18 mouse cellular contexts compared by ENCODE assay signal in genomic region chr5:100604061-100604460, GRCm38 (mm10). TPM values are rescaled to one million over a fixed set of nuclear protein-coding genes. Genes with fewer than 3 reads are reported as not detected.
DNase-seq lines count a peak whose midpoint lies in the region; ATAC-seq and TF ChIP-seq lines count a peak whose summit lies in the region.
"Had no signal": no experiment of that assay in that cellular context is flagged by ENCODE, and none has a peak within 500 bp of the region (broad histone marks: within the 10 kb centered on the region; RNA-seq: fewer than 3 reads in every experiment).

No protein-coding gene starts in this region.

- no peak for DNase-seq in lung, adult 18-20 months
- DNase-seq in Patski (ENCODE audit: low read depth, low spot score): peak; percentile 89
- DNase-seq in lung, postnatal 36 days: peak; percentile 54
- DNase-seq in thymus, postnatal 10 days (ENCODE audit: low spot score in 2 of 2): no peak
- no peak for DNase-seq in thymus, adult 2 months
- DNase-seq: adrenal gland, adult 2 months; B cell, adult 2 months; cerebellum, postnatal 14 days; heart, postnatal 4 days; right cerebral cortex, postnatal 25 days had no signal

- H3K4me1 ChIP-seq in intestine, embryonic 16.5 days (ENCODE audit: control insufficient read depth, insufficient read depth, low read length): peaks cover 11% of the 10 kb centered on the region
- H3K4me1 ChIP-seq in intestine, embryonic 15.5 days (replicated peaks): peaks cover 18% of the 10 kb centered on the region; the same call in 1 of the 2 replicates
- H3K4me1 ChIP-seq in lung, embryonic 16.5 days (replicated peaks; ENCODE audit: control insufficient read depth, insufficient read depth, low read length): peaks cover 19% of the 10 kb centered on the region
- no peaks in the 10 kb centered on the region for H3K4me1 ChIP-seq in thymus, adult 2 months (replicated peaks; ENCODE audit: control insufficient read depth, insufficient read depth, low read length)
- H3K4me1 ChIP-seq: forebrain, embryonic 15.5 days; midbrain, embryonic 10.5 days; neural tube, embryonic 12.5 days had no signal

- no peaks in the 10 kb centered on the region for H3K9me3 ChIP-seq in intestine, embryonic 16.5 days (ENCODE audit: control insufficient read depth, low read length)
- H3K9me3 ChIP-seq in intestine, embryonic 15.5 days: no peaks in the 10 kb centered on the region
- no peaks in the 10 kb centered on the region for H3K9me3 ChIP-seq in lung, embryonic 16.5 days (ENCODE audit: control insufficient read depth, low read length)
- H3K9me3 ChIP-seq: forebrain, embryonic 15.5 days; limb, embryonic 13.5 days; midbrain, embryonic 10.5 days; neural tube, embryonic 12.5 days had no signal

- POLR2A ChIA-PET in Patski (lab: Charles Lee): interaction anchor here (0.6 to 1.3 kb wide), 3 partner anchors 17 to 37 kb away, joined by 3 to 5 read pairs (median 3); no protein-coding TSS in a partner anchor

- no peak for ATAC-seq in intestine, embryonic 16.5 days
- no peak for ATAC-seq in intestine, embryonic 15.5 days
- 0 out of 2 replicates have a peak, but pooled peaks have one; percentile 14 for ATAC-seq in lung, embryonic 16.5 days (ENCODE audit: low read depth)
- peak; percentile 54 for ATAC-seq in Patski
- ATAC-seq: forebrain, embryonic 15.5 days; hindbrain, postnatal 0 days had no signal

- H3K4me3 ChIP-seq in intestine, embryonic 16.5 days (ENCODE audit: low read length): no peak overlapping the region
- no peak overlapping the region for H3K4me3 ChIP-seq in intestine, embryonic 15.5 days (replicated peaks)
- no peak overlapping the region for H3K4me3 ChIP-seq in lung, embryonic 16.5 days (ENCODE audit: low read length)
- H3K4me3 ChIP-seq in thymus, adult 2 months (ENCODE audit: control insufficient read depth, insufficient read depth, low read length): no peak overlapping the region
- H3K4me3 ChIP-seq: forebrain, embryonic 15.5 days; limb, embryonic 13.5 days; midbrain, embryonic 10.5 days; neural tube, embryonic 12.5 days had no signal

- H3K4me2 ChIP-seq in intestine, embryonic 16.5 days (ENCODE audit: low read depth, low read length): no peak overlapping the region
- no peak overlapping the region for H3K4me2 ChIP-seq in intestine, embryonic 15.5 days (replicated peaks)
- H3K4me2 ChIP-seq in lung, embryonic 16.5 days (ENCODE audit: low read depth, low read length): no peak overlapping the region
- H3K4me2 ChIP-seq: forebrain, embryonic 15.5 days; limb, embryonic 13.5 days; neural tube, embryonic 12.5 days had no signal

- in situ Hi-C loops in Patski (cut with MboI; ENCODE audit: low pct_unique_long_range_greater_than_20kb): no loop called here

- H3K27me3 ChIP-seq in intestine, embryonic 16.5 days (replicated peaks; ENCODE audit: control insufficient read depth, insufficient read depth, low read length): no peaks in the 10 kb centered on the region
- no peaks in the 10 kb centered on the region for H3K27me3 ChIP-seq in intestine, embryonic 15.5 days (replicated peaks)
- no peaks in the 10 kb centered on the region for H3K27me3 ChIP-seq in lung, embryonic 16.5 days (ENCODE audit: control insufficient read depth, insufficient read depth, low read depth, low read length)
- no peaks in the 10 kb centered on the region for H3K27me3 ChIP-seq in Patski
- H3K27me3 ChIP-seq in thymus, adult 2 months (ENCODE audit: control insufficient read depth, insufficient read depth, low read length): no peaks in the 10 kb centered on the region
- H3K27me3 ChIP-seq: forebrain, embryonic 15.5 days; limb, embryonic 13.5 days; neural tube, embryonic 12.5 days had no signal

- CTCF ChIA-PET in Patski (lab: Charles Lee): interaction anchor here (0.8 to 1.6 kb wide), 2 partner anchors 45 to 66 kb away, joined by 3 to 10 read pairs; no protein-coding TSS in a partner anchor

- H3K27ac ChIP-seq in intestine, embryonic 16.5 days (ENCODE audit: low read length): peak overlapping the region; percentile 52; the same call in 1 of the 2 replicates
- no peak overlapping the region for H3K27ac ChIP-seq in intestine, embryonic 15.5 days
- no peak overlapping the region for H3K27ac ChIP-seq in lung, embryonic 16.5 days (ENCODE audit: low read length)
- no peak overlapping the region for H3K27ac ChIP-seq in thymus, adult 2 months (ENCODE audit: control insufficient read depth, insufficient read depth, low read length)
- H3K27ac ChIP-seq: forebrain, embryonic 15.5 days; hindbrain, postnatal 0 days; limb, embryonic 13.5 days; midbrain, embryonic 10.5 days; neural tube, embryonic 12.5 days had no signal

- no peak for TF ChIP-seq POLR2A in thymus, adult 2 months (IDR thresholded peaks at IDR 0.05; ENCODE audit: control insufficient read depth, extremely low read depth, insufficient read depth, low read length, poor library complexity)

- no peak overlapping the region for H3K9ac ChIP-seq in intestine, embryonic 16.5 days (ENCODE audit: low read depth, low read length)
- H3K9ac ChIP-seq in intestine, embryonic 15.5 days: no peak overlapping the region
- H3K9ac ChIP-seq in lung, embryonic 16.5 days (ENCODE audit: low read length): no peak overlapping the region
- H3K9ac ChIP-seq: forebrain, embryonic 15.5 days; limb, embryonic 13.5 days; neural tube, embryonic 12.5 days had no signal

- no peaks in the 10 kb centered on the region for H3K36me3 ChIP-seq in intestine, embryonic 16.5 days (ENCODE audit: control insufficient read depth, insufficient read depth, low read length)
- H3K36me3 ChIP-seq in intestine, embryonic 15.5 days: no peaks in the 10 kb centered on the region
- no peaks in the 10 kb centered on the region for H3K36me3 ChIP-seq in lung, embryonic 16.5 days (ENCODE audit: control insufficient read depth, insufficient read depth, low read length)
- no peaks in the 10 kb centered on the region for H3K36me3 ChIP-seq in thymus, adult 2 months (ENCODE audit: control insufficient read depth, insufficient read depth, low read length)
- H3K36me3 ChIP-seq: forebrain, embryonic 15.5 days; limb, embryonic 13.5 days; midbrain, embryonic 10.5 days; neural tube, embryonic 12.5 days had no signal

- WGBS in intestine, embryonic 16.5 days: 60% methylated on average over 4 of the region's 4 CpGs
- 48% methylated on average over 4 of the region's 4 CpGs for WGBS in intestine, embryonic 15.5 days
- WGBS in lung, embryonic 16.5 days: 34% methylated on average over 4 of the region's 4 CpGs
- WGBS in thymus, adult 2 months: 31% methylated on average over 4 of the region's 4 CpGs

- no peak for TF ChIP-seq CTCF in Patski (IDR thresholded peaks at IDR 0.05)
- no peak for TF ChIP-seq CTCF in thymus, adult 2 months (IDR thresholded peaks at IDR 0.05; ENCODE audit: borderline replicate concordance, control insufficient read depth, extremely low read depth, insufficient read depth, low read length, poor library complexity)

RNA-seq across cellular contexts. Expression of gene Plac8, which starts 32.0 kb away (rescaled TPM):
- 438 and 445 TPM in 2 replicates for polyA plus RNA-seq in intestine, embryonic 16.5 days (2015; fragmentation: Nextera tagmentation; extraction: Ambion mirVana)
- polyA plus RNA-seq in intestine, embryonic 15.5 days (2015; fragmentation: Nextera tagmentation; extraction: Ambion mirVana): 349 and 408 TPM in 2 replicates
- polyA plus RNA-seq in lung, embryonic 16.5 days (2015; fragmentation: Nextera tagmentation; extraction: Ambion mirVana): 12.5 and 16.7 TPM in 2 replicates
- polyA plus RNA-seq in Patski (2021): 92.7 TPM
- polyA plus RNA-seq in thymus, adult 2 months (2012; rRNA removed): 118 and 153 TPM in 2 replicates

Comparison
In these comparisons a context has a peak if more than half of its experiments do, and no peak if none do; other contexts are left out.
1. DNase-seq: peak in Patski (single experiment) and lung, postnatal 36 days (single experiment); none in lung, adult 18-20 months (0 of 2), thymus, postnatal 10 days (0 of 2) and thymus, adult 2 months (single experiment).
2. ATAC-seq: peak in lung, embryonic 16.5 days (single experiment) and Patski (single experiment); none in intestine, embryonic 16.5 days (single experiment) and intestine, embryonic 15.5 days (single experiment).